ENCODE assay signal across 7 mouse cellular contexts in the genomic region with DNA sequence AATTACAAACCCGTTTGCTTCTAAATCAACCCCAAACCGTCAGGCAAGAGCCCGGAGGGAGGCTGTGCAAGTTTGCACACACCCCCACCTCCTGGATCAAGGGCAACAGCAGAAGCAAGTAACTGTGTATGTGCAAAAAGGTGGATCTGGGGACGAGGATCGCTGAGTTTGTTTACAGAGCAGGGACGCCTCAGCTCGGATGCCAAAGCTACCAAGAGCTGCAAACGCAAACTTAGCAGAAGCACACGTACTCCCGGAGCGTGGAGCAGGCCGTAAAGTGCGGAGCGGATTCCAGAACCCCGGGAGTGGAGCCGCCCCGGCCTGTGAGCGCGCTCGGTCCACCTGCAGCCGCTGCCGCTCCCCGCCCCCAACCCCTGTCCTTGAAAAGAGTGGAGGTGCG. TPM values are rescaled to one million over a fixed set of nuclear protein-coding genes. Genes with fewer than 3 reads are reported as not detected.
DNase-seq lines count a peak whose midpoint lies in the region; ATAC-seq and TF ChIP-seq lines count a peak whose summit lies in the region.

No protein-coding gene starts in this region.

- peak overlapping the region; percentile 93 for H3K9ac ChIP-seq in intestine, postnatal 0 days (ENCODE audit: low read depth, low read length)
- H3K9ac ChIP-seq in midbrain, embryonic 12.5 days (replicated peaks) = peak overlapping the region; percentile 95

- H3K4me3 ChIP-seq in embryonic facial prominence, embryonic 10.5 days = peak overlapping the region; percentile 76
- H3K4me3 ChIP-seq in intestine, postnatal 0 days (ENCODE audit: low read depth, low read length) = peak overlapping the region; percentile 100
- H3K4me3 ChIP-seq in midbrain, embryonic 12.5 days = peak overlapping the region; percentile 94

- peak; percentile 55 for TF ChIP-seq CTCF in intestine, postnatal 0 days (IDR thresholded peaks at IDR 0.05; ENCODE audit: low read depth)

- peaks cover 27% of the 10 kb centered on the region for H3K4me1 ChIP-seq in embryonic facial prominence, embryonic 10.5 days
- peaks cover 5% of the 10 kb centered on the region; the same call in 1 of the 2 replicates for H3K4me1 ChIP-seq in intestine, postnatal 0 days (replicated peaks; ENCODE audit: control insufficient read depth, insufficient read depth, low read length)
- peaks cover 15% of the 10 kb centered on the region for H3K4me1 ChIP-seq in midbrain, embryonic 12.5 days

- peak; percentile 97 for DNase-seq in adrenal gland, postnatal 10 days
- DNase-seq in embryonic facial prominence, embryonic 10.5 days (ENCODE audit: low spot score) = peak; percentile 94
- peak; percentile 70 for DNase-seq in gonadal fat pad, adult 2 months (ENCODE audit: low read depth)
- peak; percentile 96 for DNase-seq in left cerebral cortex, postnatal 4 days
- DNase-seq in spleen, adult 12 weeks (ENCODE audit: low spot score) = peak; percentile 77

- WGBS in embryonic facial prominence, embryonic 10.5 days = under 1% methylated on average over 24 of the region's 24 CpGs
- WGBS in intestine, postnatal 0 days = 2% methylated on average over 24 of the region's 24 CpGs
- under 1% methylated on average over 24 of the region's 24 CpGs for WGBS in midbrain, embryonic 12.5 days

- intact Hi-C loops in left cerebral cortex, postnatal 4 days (cut with DNase I) = loop anchor here (10.0 kb wide), 3 partner anchors 297 to 1897 kb away; no protein-coding TSS in a partner anchor

- H3K36me3 ChIP-seq in embryonic facial prominence, embryonic 10.5 days (replicated peaks) = peaks cover 7% of the 10 kb centered on the region
- peaks cover 3% of the 10 kb centered on the region; the same call in 1 of the 2 replicates for H3K36me3 ChIP-seq in intestine, postnatal 0 days (ENCODE audit: control insufficient read depth, insufficient read depth)
- H3K36me3 ChIP-seq in midbrain, embryonic 12.5 days = no peaks in the 10 kb centered on the region

- ATAC-seq in intestine, postnatal 0 days = peak; percentile 77
- peak; percentile 80 for ATAC-seq in midbrain, embryonic 12.5 days (ENCODE audit: low FRiP score, low read depth)

- H3K27me3 ChIP-seq in embryonic facial prominence, embryonic 10.5 days (replicated peaks; ENCODE audit: low read depth, poor library complexity, severe bottlenecking) = no peaks in the 10 kb centered on the region
- no peaks in the 10 kb centered on the region for H3K27me3 ChIP-seq in intestine, postnatal 0 days (replicated peaks; ENCODE audit: control insufficient read depth, insufficient read depth, low read length)
- H3K27me3 ChIP-seq in midbrain, embryonic 12.5 days = no peaks in the 10 kb centered on the region

- no peaks in the 10 kb centered on the region for H3K9me3 ChIP-seq in embryonic facial prominence, embryonic 10.5 days
- H3K9me3 ChIP-seq in intestine, postnatal 0 days (ENCODE audit: control insufficient read depth) = no peaks in the 10 kb centered on the region
- H3K9me3 ChIP-seq in midbrain, embryonic 12.5 days = no peaks in the 10 kb centered on the region

- H3K27ac ChIP-seq in embryonic facial prominence, embryonic 10.5 days (replicated peaks) = peak overlapping the region; percentile 94
- peak overlapping the region; percentile 97 for H3K27ac ChIP-seq in intestine, postnatal 0 days (ENCODE audit: low read depth, low read length)
- H3K27ac ChIP-seq in midbrain, embryonic 12.5 days (replicated peaks) = peak overlapping the region; percentile 99

- peak overlapping the region; percentile 81 for H3K4me2 ChIP-seq in intestine, postnatal 0 days (replicated peaks; ENCODE audit: low read depth)
- H3K4me2 ChIP-seq in midbrain, embryonic 12.5 days (replicated peaks) = peak overlapping the region; percentile 69

RNA-seq across cellular contexts. Expression of a gene that starts 0.9 kb away (rescaled TPM):
- total RNA-seq in adrenal gland, postnatal 10 days (2021) = 10 to 100 TPM; 61.3 to 67.6 TPM
- polyA plus RNA-seq in embryonic facial prominence, embryonic 10.5 days (2016; fragmentation: Nextera tagmentation; extraction: Ambion mirVana) = 43.6 and 53.3 TPM in 2 replicates
- polyA plus RNA-seq in gonadal fat pad, adult 2 months (2012; rRNA removed) = 14.7 and 29.5 TPM in 2 replicates
- polyA plus RNA-seq in intestine, postnatal 0 days (2015; fragmentation: Nextera tagmentation; extraction: Ambion mirVana) = 41.8 and 47.0 TPM in 2 replicates
- 10 to 100 TPM; 41.9 to 48.3 TPM for total RNA-seq in left cerebral cortex, postnatal 4 days (2021)
- polyA plus RNA-seq in midbrain, embryonic 12.5 days (2016; fragmentation: Nextera tagmentation; extraction: Ambion mirVana) = 96.7 and 103 TPM in 2 replicates

Comparison
In these comparisons a context has a peak if more than half of its experiments do, and no peak if none do; other contexts are left out.
1. Peak in every context shown above with its lines: DNase-seq, ATAC-seq, H3K4me3 ChIP-seq and H3K27ac ChIP-seq.